Mouse (Mus musculus): Measurements from ENCODE around the gene Prrc2b.
A peak's percentile ranks its signal among the peaks of the same experiment; 100 is the strongest.

Prrc2b gene

DNA sequence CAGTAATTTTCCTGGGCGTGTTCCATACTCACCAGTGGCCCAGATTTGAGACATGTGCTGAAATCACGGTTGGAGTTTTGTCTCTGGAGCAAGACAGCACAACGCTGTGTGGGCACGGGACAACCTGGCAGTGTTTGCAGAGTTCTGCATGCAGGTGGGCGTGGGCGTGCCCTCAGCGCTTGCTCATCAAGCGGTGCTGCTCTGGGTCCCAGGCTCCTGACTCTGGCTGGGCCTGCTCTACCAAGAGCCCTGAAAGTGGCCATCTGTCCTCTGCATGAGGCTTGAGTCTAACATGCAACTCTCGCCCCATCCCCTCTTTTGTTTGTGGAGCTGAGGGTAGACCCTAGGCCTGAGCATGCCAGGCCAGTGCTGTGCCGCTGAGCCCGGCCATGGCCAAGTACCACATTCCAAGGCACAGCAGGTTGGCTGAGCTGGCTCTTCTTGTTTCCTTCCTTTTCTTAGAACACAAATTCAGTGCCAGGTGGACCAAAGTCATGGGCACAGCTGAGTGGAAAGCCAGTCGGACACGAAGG lies 36.2 kb downstream of the Prrc2b start:
- DNase-seq (ENCODE audit: low spot score): peak; percentile 82

DNA sequence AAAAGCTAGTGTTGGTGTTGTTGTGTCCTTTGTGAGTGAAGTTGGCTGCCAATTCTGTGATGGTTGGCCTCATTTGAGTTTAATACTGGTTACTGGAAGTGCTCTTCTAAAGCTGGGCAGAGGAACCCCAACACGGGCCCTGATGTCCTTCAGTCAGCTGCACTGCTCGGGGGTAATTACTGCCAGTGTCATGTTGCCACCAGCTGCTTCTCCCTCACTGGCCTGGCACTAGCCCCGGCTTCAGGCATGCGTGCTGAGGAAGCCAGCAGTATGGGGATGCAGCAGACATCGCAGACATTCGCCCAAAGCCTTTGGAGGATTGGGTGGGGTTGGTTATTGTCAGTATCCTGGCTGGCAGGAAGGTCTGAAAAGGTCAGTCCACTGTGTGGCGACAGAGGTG lies 36.8 kb downstream of the Prrc2b start:
- DNase-seq (ENCODE audit: low spot score): no peak

GRCm38 (mm10) chr2:32189060-32189681 lies 38.3 kb downstream of the Prrc2b start:
- DNase-seq (ENCODE audit: low spot score): no peak

- DNase-seq (ENCODE audit: low spot score): no peak
Observed at GRCm38 (mm10) chr2:32190620-32191019, 39.7 kb downstream of the Prrc2b start.

DNA sequence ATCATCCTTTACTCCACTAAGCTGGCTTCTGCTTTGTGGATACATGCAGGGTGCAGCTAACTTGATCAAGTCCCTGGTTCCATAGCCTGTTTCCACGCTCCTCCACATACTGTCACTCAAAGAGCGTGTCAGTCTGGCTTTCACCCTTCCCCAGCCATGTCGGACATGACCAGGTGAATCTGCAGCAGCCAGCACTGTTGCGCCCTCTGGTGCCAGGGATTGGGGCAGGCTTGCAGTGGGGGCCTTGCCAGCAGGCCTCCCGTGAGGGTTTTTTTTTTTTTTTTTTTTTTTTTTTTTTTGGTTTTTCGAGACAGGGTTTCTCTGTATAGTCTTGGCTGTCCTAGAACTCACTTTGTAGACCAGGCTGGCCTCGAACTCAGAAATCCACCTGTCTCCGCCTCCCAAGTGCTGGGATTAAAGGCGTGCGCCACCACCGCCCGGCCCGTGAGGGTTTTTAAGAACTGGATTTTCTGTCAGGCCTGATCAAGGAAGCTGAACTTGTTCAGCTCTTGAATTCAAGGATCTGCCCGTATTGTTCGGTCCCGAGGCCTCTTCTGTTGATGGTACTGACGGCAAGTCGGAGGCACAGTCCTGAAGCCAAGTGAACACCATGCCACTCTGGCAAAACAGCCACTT lies 41.1 kb downstream of the Prrc2b start:
- DNase-seq (ENCODE audit: low spot score): no peak

DNA sequence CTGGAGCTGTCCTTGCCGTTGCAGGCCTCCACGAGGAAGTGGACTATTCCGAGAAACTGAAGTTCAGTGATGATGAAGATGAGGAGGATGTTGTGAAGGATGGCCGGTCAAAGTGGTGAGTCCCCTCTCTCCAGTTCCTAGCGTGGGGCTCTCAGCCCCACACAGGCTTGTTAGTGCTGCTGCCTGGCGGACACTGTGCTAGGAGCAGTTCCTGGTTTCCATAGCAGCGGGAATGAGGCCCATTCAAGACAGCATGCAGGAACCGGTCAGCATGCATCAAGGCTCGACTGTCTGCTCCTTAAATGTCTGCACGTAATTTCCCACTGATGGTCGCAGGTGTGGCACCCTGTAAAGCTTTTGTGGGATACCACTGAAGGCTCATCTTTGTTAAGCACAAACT lies 48.1 kb downstream of the Prrc2b start:
- no peak for DNase-seq (ENCODE audit: low spot score)

- DNase-seq (ENCODE audit: low spot score): no peak
Observed at GRCm38 (mm10) chr2:32200033-32200432, 49.2 kb downstream of the Prrc2b start.

DNA sequence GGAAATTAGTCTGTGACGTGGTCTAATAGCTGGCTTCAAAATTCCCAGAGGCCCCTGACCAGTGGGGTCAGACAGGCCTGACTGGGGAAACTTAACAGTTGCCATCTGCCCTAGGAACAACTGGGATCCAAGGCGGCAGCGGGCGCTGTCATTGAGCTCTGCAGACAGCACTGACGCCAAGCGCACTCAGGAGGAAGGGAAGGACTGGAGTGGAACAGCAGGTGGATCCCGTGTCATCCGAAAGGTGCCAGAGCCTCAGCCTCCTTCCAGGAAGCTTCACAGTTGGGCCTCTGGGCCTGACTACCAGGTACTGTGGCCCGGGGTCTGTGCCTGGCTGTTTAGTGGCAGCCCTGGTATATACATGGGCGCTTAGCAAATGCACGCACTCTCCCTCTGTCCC lies 49.8 kb downstream of the Prrc2b start:
- no peak for DNase-seq (ENCODE audit: low spot score)

- DNase-seq (ENCODE audit: low spot score): no peak
Observed at GRCm38 (mm10) chr2:32201527-32201926, 50.6 kb downstream of the Prrc2b start.

DNA sequence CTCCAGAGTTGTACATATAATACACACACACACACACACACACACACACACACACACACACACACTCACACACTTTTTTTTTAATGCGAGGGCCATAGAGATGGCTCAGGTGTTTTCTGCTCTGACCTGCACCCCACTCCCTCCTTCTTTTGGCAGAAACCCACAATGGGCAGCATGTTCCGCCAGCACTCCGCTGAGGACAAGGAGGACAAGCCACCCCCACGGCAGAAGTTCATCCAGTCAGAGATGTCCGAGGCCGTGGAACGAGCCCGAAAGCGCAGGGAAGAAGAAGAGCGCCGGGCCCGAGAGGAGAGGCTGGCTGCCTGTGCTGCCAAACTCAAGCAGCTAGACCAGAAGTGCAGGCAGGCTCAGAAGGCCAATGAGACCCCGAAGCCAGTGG lies 53.0 kb downstream of the Prrc2b start:
- DNase-seq (ENCODE audit: low spot score): no peak

DNA sequence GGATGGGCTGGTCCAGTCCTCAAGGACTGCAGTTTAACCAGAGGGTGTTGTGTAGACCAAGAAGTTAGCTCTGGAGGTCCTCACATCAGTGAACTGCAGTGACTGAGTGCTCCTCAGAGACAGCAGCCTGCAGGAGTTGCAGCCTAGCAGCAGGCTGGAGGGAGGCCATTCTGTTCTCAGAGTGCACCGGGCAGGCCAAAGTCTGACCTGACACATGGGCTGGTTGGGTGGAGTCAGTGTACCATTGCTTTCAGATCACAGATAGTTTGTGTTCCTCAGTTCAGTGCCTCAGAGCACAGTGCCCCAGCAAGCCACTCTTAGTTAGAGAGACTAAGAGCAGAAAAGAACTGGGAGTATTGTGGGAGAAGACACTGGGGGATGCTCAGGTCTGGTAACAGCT lies 56.8 kb downstream of the Prrc2b start:
- no peak for DNase-seq (ENCODE audit: low spot score)

DNA sequence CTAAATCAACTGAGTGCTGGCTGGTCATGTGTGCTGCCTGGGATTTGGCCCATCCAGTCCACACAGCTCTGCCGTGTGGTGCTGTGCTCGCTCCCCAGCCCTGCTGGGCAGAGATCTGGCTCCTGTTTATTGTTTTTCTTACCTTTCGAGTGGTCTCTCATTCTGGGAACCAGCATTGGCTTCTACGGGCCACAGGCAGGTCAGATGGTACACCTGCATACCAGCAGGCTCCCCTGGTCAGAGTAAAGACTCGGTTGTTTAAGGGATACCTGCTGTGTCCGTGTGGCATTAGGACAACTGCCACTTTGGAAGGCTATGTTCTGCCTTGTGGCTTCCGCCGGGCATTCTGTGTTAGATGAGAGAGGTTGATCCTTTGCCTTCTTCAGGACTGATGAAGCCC lies 60.8 kb downstream of the Prrc2b start:
- no peak for DNase-seq (ENCODE audit: low spot score)

DNA sequence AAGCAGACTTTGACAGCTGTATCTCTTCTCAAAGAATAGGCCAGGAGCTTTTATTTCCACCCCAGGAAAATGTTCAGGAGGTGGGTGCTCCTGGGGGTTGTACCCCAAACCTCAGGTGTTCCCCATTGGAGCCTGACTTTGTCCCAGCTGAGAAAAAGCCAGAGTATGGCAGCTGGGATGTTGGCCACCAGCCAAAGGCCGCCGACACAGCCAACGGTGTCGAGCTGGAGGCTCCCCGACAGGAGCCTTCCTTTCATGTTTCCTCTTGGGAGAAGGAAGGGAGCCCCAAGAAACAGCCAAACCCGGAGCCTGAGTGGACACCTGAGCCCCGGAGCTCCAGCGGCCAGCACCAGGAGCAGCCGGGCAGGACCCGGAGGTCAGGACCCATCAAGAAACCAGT lies 62.1 kb downstream of the Prrc2b start:
- DNase-seq (ENCODE audit: low spot score): no peak

- no peak for DNase-seq (ENCODE audit: low spot score)
Observed at GRCm38 (mm10) chr2:32215576-32215975, 64.7 kb downstream of the Prrc2b start.

GRCm38 (mm10) chr2:32216506-32216905 lies 65.6 kb downstream of the Prrc2b start:
- no peak for DNase-seq (ENCODE audit: low spot score)

DNA sequence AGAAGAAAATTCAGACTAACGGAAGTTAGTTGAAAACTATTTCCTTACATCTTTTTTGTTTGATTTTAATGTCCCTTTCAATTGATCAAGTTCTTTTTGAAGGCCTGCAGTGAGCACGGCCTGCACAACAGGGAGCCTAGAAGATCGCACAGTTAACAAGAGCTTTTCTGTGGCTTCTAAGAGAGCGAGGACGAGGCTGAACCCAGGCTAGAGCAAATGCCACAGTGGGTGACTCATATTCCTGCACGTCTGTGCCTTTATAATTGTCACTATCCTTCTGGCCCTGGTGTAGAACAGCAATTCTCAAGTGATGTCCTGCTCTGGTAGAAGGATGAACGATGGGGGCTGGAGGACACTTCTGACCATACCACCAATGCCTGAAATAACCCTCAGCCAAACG lies 66.8 kb downstream of the Prrc2b start:
- DNase-seq (ENCODE audit: low spot score): no peak

- no peak for DNase-seq (ENCODE audit: low spot score)
Observed at GRCm38 (mm10) chr2:32218113-32218512, 67.2 kb downstream of the Prrc2b start.

DNA sequence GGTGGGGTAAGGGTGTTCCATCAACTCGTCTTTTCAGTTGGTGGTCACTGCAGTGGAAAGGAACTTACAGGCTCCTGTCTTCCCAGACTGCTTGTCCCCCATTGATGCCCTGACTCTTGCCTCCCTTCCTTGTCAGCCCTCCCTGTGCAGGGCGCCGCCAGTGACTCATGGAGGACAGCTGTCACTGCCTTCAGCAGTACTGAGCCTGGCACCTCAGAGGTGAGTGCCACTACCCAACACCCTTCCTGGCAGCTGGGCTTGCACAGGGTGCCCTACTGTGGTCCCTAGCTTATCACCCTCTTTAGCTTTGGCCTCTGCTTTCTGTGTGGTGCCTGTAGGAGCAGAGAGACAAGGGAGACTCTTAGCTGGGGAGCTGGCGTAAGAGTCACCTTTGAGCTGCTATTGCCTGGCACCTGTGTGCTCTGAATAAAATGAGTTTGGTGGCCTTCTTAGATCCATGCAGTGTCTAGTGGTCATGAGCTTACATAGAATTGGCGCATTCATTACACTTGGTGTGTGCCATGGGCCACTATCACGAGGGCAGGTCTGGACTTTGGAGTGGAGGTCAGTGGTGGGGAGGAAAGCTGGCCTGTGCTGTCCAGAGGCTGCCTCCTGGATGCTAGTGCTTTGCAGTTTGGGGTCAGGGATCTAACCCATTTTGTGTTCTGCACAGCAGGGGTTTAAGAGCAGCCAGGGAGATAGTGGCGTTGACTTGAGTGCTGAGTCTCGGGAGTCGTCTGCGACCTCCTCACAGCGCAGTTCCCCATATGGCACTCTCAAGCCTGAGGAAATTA lies 67.9 kb downstream of the Prrc2b start:
- DNase-seq (ENCODE audit: low spot score): no peak

- DNase-seq (ENCODE audit: low spot score): no peak
Observed at GRCm38 (mm10) chr2:32219501-32219900, 68.6 kb downstream of the Prrc2b start.

- no peak for DNase-seq (ENCODE audit: low spot score)
Observed at GRCm38 (mm10) chr2:32220021-32220420, 69.1 kb downstream of the Prrc2b start.

GRCm38 (mm10) chr2:32220969-32221368 lies 70.1 kb downstream of the Prrc2b start:
- DNase-seq (ENCODE audit: low spot score): no peak

GRCm38 (mm10) chr2:32221577-32221976 lies 70.7 kb downstream of the Prrc2b start:
- no peak for DNase-seq (ENCODE audit: low spot score)

- DNase-seq (ENCODE audit: low spot score): no peak
Observed at GRCm38 (mm10) chr2:32222057-32222456, 71.2 kb downstream of the Prrc2b start.

Data from layer of hippocampus, adult 11-12 months (tissue).